Mouse (Mus musculus) kidney, adult 2 months (tissue): ENCODE measurements at regions not wholly inside any gene's neighbourhood (a gene's known extent, or its start where the extent isn't known, plus 50 kb on each side); places are given as distances from the start of the nearest gene placed in this dataset.

ENCODE experiments used
- DNase-seq: peaks from one replicate; pipeline ENCODE4 v3.0.0; 2021
- H3K27ac ChIP-seq: fragments of 200-500 bp; 2 replicates; pipeline ENCODE4 v1.5.1; 2012; ENCODE audit warnings: low read depth, low read length, control low read depth, inconsistent platforms; ENCODE audit not compliant: insufficient read depth
- H3K27me3 ChIP-seq: fragments of 200-500 bp; replicated peaks from 2 replicates; pipeline ENCODE4 v1.6.1; 2012; ENCODE audit warnings: mild to moderate bottlenecking, moderate library complexity, low read length, inconsistent platforms; ENCODE audit not compliant: control insufficient read depth, insufficient read depth
- H3K36me3 ChIP-seq: fragments of 200-500 bp; 2 replicates; pipeline ENCODE4 v1.6.1; 2012; ENCODE audit warnings: mild to moderate bottlenecking, moderate library complexity, low read length, inconsistent platforms; ENCODE audit not compliant: control insufficient read depth, insufficient read depth
- H3K4me1 ChIP-seq: fragments of 200-500 bp; 2 replicates; pipeline ENCODE4 v1.6.1; 2011; ENCODE audit warnings: low read length; ENCODE audit not compliant: control insufficient read depth, insufficient read depth
- H3K4me3 ChIP-seq: fragments of 200-500 bp; 2 replicates; pipeline ENCODE4 v1.5.1; 2011; ENCODE audit warnings: mild to moderate bottlenecking, low read depth, low read length, control low read depth; ENCODE audit not compliant: insufficient read depth
- CTCF ChIP-seq: fragments of 200-500 bp; conservative IDR thresholded peaks from 2 replicates; pipeline ENCODE4 v1.5.1; 2011; ENCODE audit warnings: low read depth, mild to moderate bottlenecking, control low read depth, low read length, moderate library complexity, mixed read lengths; ENCODE audit not compliant: insufficient read depth, insufficient read length
- POLR2A ChIP-seq: fragments of 200-500 bp; IDR thresholded peaks from one replicate; pipeline ENCODE4 v1.6.1; 2011; ENCODE audit warnings: low read depth, low read length, control low read depth
- WGBS: fragments of 180-500 bp; shearing (Covaris S2); methylation state at CpG from one replicate; pipeline ENCODE4 v1.1.7; 2018; 5-methylcytosine and 5-hydroxymethylcytosine counted together

- Histone ChIP-seq H3K27ac (no peak overlapping the region), H3K4me1 (no peaks in the 10 kb centered on the region), H3K36me3 (no peaks in the 10 kb centered on the region), H3K27me3 (no peaks in the 10 kb centered on the region), H3K4me3 (no peak overlapping the region)
- 67% methylated on average over 9 of the region's 9 CpGs for WGBS
- TF ChIP-seq POLR2A (no peak), CTCF (no peak)
- no peak for DNase-seq
These were observed 420.7 kb upstream of the C030005K15Rik start for GRCm38 (mm10) chr10:98146998-98147863.

- Histone ChIP-seq H3K4me1 (no peaks in the 10 kb centered on the region), H3K27ac (no peak overlapping the region), H3K36me3 (no peaks in the 10 kb centered on the region), H3K27me3 (no peaks in the 10 kb centered on the region), H3K4me3 (no peak overlapping the region)
- no peak for DNase-seq
- WGBS, result 52% methylated on average over 2 of the region's 2 CpGs
- no peak for TF ChIP-seq CTCF
- TF ChIP-seq POLR2A, result no peak
These were observed 429.4 kb upstream of the C030005K15Rik start for GRCm38 (mm10) chr10:98155982-98156381.

GRCm38 (mm10) chr10:98185666-98186065, 459.1 kb upstream of the C030005K15Rik start:
- no peak for TF ChIP-seq POLR2A
- TF ChIP-seq CTCF, result no peak
- no peaks in the 10 kb centered on the region for H3K36me3 ChIP-seq
- 57% methylated on average over 3 of the region's 3 CpGs for WGBS
- H3K27me3 ChIP-seq, result no peaks in the 10 kb centered on the region
- no peaks in the 10 kb centered on the region for H3K4me1 ChIP-seq
- DNase-seq, result no peak
- no peak overlapping the region for H3K27ac ChIP-seq
- no peak overlapping the region for H3K4me3 ChIP-seq

- Histone ChIP-seq H3K27ac (no peak overlapping the region), H3K4me1 (no peaks in the 10 kb centered on the region), H3K36me3 (no peaks in the 10 kb centered on the region), H3K27me3 (no peaks in the 10 kb centered on the region), H3K4me3 (no peak overlapping the region)
- 85% methylated on average over 4 of the region's 4 CpGs for WGBS
- TF ChIP-seq CTCF, result no peak
- no peak for TF ChIP-seq POLR2A
- no peak for DNase-seq
These were observed 470.3 kb upstream of the C030005K15Rik start for GRCm38 (mm10) chr10:98196852-98197251.

GRCm38 (mm10) chr10:98210246-98210645, 483.7 kb upstream of the C030005K15Rik start:
- Histone ChIP-seq H3K4me1 (no peaks in the 10 kb centered on the region), H3K27me3 (no peaks in the 10 kb centered on the region), H3K36me3 (no peaks in the 10 kb centered on the region), H3K27ac (no peak overlapping the region), H3K4me3 (no peak overlapping the region)
- DNase-seq, result no peak
- no peak for TF ChIP-seq CTCF
- no peak for TF ChIP-seq POLR2A
- WGBS, result 77% methylated on average over 2 of the region's 2 CpGs

GRCm38 (mm10) chr10:98212876-98213587, 486.5 kb upstream of the C030005K15Rik start:
- WGBS, result 71% methylated on average over 7 of the region's 7 CpGs
- H3K27ac ChIP-seq, result no peak overlapping the region
- no peaks in the 10 kb centered on the region for H3K36me3 ChIP-seq
- no peaks in the 10 kb centered on the region for H3K27me3 ChIP-seq
- H3K4me1 ChIP-seq, result no peaks in the 10 kb centered on the region
- DNase-seq, result no peak
- no peak for TF ChIP-seq CTCF
- TF ChIP-seq POLR2A, result no peak
- H3K4me3 ChIP-seq, result no peak overlapping the region

- H3K4me1 ChIP-seq, result no peaks in the 10 kb centered on the region
- H3K27me3 ChIP-seq, result no peaks in the 10 kb centered on the region
- H3K27ac ChIP-seq, result no peak overlapping the region
- H3K36me3 ChIP-seq, result no peaks in the 10 kb centered on the region
- no peak for DNase-seq
- no peak overlapping the region for H3K4me3 ChIP-seq
- no peak for TF ChIP-seq POLR2A
- TF ChIP-seq CTCF, result no peak
- WGBS, result 95% methylated on average over 5 of the region's 5 CpGs
These were observed 504.5 kb upstream of the C030005K15Rik start for GRCm38 (mm10) chr10:98231017-98231416.
